Mouse (Mus musculus) neutrophil, adult 5-6 weeks (primary cell): ENCODE measurements around the gene Slc22a14. TPM values are rescaled to one million over a fixed set of nuclear protein-coding genes. Genes with fewer than 3 reads are reported as not detected.

Experiments used
- total RNA-seq: library from RNA; stranded (forward); fragments of 200-1000 nt; gene quantifications from 2 replicates; pipeline ENCODE4 v1.2.3, GENCODE M21; 2017

The Slc22a14 gene
- total RNA-seq, 1 experiment from 2014 or later, result not detected

Other genes with a start within 250 kb of the Slc22a14 start
- gene Acaa1b, start 208.5 kb downstream of the Slc22a14 start, total RNA-seq, result 0.25 TPM in 1 of 2 replicates, not detected in the other
- not detected in 2 replicates for gene Gm47289, start 206.4 kb downstream of the Slc22a14 start, total RNA-seq
- not detected in 2 replicates for gene Slc22a13, start 156.5 kb downstream of the Slc22a14 start, total RNA-seq
- 48.7 and 49.3 TPM in 2 replicates for gene Oxsr1, start 43.1 kb downstream of the Slc22a14 start, total RNA-seq
- gene Acaa1a, start 25.9 kb downstream of the Slc22a14 start, total RNA-seq, result 66.7 and 68.1 TPM in 2 replicates
- 150 and 157 TPM in 2 replicates for gene Myd88, start 24.1 kb downstream of the Slc22a14 start, total RNA-seq
- 0.12 and 0.61 TPM in 2 replicates for gene Xylb, start 8.2 kb downstream of the Slc22a14 start, total RNA-seq
- not detected in 2 replicates for gene Acvr2b, start 36.6 kb upstream of the Slc22a14 start, total RNA-seq
- gene Exog, start 79.4 kb upstream of the Slc22a14 start, total RNA-seq, result 3.3 and 3.9 TPM in 2 replicates
- gene Scn5a, start 213.5 kb upstream of the Slc22a14 start, total RNA-seq, result not detected in 2 replicates